Mouse (Mus musculus) embryo, embryonic 10.5 days (tissue): Measurements from ENCODE around the gene Spry2.

Experiments used
- DNase-seq: peaks from one replicate; pipeline ENCODE4 v3.0.0-alpha.2; 2015; ENCODE audit warnings: low spot score

The Spry2 gene

GRCm38 (mm10) chr14:105892941-105893622 is 3.5 kb downstream of the Spry2 start:
- DNase-seq, result no peak

GRCm38 (mm10) chr14:105890516-105891231 is 5.9 kb downstream of the Spry2 start:
- DNase-seq, result no peak

DNA sequence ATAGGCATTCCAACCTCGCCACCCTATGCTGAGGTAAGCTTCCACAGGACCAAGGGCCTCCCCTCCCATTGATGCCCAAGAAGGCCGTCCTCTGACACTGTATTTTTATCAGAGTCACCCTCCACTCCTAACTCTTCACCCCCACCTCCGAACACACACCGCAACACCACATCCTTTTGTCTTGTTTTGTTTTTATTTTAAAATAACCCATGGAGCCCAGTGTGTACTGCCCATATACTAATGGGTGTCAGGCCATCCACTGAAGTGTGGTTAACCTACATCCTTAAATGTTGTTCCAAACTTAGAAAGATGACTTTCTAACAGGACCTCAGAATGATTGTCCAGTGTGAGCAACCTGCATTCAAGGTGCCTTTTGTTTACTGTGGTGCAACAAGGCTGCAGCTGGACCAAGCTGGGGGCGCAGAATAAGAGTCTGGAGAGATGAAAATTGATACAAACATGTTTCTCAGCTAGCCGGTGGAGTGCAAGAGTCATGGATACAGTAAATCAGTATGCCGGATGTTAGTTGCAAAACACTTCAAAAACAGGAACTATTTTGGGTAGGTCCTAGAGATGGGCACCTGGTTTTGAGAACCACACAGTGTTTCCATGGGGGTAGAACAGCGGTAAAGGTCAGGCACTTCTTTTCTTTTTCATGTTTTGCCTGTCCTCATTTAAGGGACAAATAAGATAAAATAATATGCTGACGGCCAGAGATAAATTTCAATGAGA is 9.8 kb downstream of the Spry2 start:
- DNase-seq, result no peak

DNA sequence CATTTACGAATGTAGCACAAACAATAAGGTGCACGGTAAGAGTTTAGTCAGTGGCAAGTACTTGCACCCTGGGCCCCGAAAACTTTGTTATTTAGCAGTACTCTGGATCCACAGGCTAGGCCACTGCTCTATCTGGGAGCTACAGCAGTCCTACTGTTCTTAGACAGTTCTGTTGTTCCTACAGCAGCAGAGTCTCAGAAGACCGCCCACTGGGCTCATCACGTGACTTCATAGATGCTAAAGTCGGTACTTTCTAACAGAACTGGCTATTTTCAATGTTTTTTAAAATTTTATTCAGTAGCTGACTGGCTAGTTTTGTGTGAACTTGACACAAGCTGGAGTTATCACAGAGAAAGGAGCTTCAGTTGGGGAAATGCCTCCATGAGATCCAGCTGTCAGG is 11.4 kb downstream of the Spry2 start:
- DNase-seq, result no peak

DNA sequence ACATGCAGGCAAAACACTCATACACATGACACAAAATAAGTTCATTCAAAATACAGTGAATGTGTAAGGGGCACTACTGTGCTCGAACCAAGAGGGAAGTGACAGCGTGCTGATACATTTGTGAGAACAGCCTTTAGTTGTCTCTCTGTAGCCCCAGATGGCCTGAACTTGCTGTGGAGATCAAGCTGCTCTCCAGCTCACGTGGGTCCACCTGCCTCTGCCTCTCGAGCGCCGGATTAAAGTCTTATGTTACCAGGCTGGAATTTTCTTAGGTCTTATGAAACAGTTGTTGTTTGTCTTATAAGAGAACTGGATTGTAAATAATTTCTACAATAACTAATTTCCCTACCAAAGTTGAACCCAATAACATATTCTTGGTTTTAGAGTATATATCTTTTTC is 13.4 kb downstream of the Spry2 start:
- DNase-seq, result no peak

- DNase-seq, result no peak
These were observed 18.3 kb downstream of the Spry2 start for GRCm38 (mm10) chr14:105878359-105878758.

DNA sequence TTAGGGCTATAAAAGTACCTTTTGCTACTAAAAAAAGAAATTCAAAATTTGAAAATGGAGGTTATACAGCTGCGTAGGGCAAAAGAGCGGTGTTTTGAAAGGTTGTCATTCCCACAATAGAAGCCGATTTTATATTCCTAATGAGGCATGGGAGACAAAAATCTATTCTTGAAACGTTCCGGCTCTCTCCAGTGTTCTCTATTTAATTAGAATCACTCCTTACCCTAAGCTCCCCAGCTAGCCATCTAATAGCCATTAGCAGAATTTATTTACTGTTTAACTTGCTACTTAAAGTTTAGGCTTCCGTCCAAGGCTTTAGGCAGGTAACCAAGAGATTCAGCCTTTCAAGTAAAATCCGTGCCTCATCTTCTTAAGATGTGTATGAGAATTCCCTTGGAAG is 20.2 kb downstream of the Spry2 start:
- no peak for DNase-seq

DNA sequence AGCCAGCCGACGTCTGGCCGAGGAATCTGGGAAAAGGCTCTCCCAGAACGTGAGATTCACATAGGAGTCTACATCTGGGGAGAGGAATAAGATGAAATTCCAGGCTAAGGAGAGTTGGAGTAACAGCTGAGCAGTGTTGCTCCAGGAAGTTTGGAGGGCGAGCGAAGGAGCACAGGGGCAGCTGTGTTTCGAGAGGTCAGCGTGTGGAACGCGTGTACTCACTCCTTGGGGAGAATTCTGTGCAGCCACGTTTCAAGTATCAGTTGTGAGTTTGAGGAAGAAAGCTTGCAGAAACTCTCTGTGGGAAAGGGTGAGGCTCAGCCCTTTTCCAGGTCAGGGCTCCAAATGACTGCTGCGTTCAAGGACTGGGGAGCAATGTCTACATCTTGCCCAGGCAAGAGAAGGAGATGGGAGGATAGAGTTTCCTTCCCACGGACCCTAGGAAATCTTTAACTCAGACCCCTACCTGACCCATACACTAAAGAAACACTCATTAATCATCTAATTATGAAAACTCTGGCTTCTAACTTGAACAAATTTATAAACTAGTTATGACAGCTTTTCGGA is 26.2 kb downstream of the Spry2 start:
- DNase-seq, result no peak

GRCm38 (mm10) chr14:105865381-105865938 is 31.2 kb downstream of the Spry2 start:
- no peak for DNase-seq

DNA sequence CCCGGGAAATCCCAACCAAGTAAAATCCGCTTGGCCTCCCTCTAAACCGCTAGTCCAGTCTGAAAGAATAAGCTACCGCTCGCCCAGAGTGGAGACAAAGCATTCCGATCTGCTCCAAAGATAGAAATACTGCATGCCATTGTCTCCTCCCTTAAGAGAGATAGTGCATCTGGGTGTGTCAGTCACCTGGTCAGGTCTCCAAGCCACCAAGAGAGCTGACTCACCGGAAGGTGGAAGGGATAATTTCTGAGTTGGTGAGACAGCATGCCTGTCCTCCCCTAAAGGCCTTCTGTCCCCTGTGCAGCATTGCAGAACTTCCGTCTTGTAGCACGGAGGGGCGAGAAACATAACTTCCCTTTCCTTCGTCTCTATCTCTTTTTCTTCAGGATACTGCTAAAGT is 34.4 kb downstream of the Spry2 start:
- no peak for DNase-seq

DNA sequence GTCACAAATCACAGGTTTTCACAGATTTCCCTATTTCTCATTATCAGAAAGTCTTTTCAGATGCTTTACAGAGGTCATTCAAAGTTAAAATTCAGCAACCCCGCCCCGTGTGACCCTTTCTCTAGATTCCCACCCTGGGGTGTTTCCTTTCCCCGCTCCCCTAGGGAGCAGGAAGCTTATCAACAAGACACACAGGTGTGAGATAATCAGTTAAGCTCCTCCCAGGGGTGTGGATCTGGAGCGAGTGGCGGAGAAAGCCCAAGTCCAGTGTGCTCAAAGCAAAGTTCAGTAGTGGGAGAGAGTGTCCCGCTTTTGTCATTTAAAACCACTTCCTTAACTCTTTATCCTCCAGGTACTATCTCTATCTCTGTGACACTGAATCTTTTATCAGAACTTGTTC is 35.7 kb downstream of the Spry2 start:
- DNase-seq, result no peak

DNA sequence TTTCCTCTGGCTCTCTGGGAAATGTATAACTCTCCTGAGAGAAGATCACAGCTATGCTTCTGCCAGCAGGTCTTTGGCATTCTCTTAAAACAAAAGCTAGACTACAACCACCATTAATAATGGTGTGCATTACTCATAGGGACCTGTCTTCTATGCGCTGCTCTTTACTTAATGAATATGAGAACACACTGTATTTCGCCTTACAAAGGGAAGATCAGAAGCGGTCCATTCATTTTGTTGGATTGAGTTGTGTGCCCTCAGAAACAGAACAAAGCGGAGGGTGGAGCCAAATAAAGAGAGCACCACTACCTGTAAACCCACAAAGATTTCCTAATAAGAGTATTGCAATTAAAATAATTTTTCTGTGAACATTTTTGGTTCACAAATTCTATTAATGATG is 36.3 kb downstream of the Spry2 start:
- no peak for DNase-seq

DNA sequence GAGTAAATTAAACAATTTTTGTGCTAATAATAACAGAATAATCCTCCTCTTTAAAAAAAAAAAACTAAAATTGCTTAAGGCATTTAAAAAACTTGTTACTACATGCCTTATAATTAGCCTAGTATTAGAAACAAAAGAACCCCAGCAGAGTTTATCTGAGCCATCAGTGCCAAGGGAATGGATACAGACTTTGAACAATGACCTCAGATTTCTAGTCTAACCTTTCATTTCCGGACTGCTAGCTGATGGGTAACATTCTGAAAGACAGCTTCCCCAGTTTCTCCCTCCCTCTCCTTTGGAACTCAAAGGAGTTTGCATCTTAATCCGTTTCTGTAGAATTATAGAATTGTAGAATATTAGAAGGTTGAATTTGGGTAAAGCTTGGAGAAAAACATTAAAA is 36.7 kb downstream of the Spry2 start:
- DNase-seq, result no peak

- no peak for DNase-seq
These were observed 37.3 kb downstream of the Spry2 start for GRCm38 (mm10) chr14:105859368-105859767.

DNA sequence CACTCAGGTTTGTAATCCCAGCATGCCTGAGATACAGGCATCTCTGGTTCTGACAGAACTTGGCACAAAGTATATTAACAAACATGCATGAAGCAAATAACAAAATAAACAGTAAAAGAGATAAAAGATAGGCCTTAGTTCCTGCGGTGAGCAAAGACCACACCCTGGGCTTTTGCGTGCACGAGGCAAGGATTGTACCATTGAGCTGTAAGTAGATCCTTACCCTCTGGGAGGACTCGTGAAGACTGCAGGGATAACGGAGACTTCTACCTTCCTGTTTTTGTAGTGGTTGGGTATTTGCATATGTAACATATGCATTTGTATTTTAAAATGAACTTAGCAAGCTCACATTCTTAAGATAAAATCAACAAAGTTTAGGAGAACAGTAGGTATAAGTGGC is 37.7 kb downstream of the Spry2 start:
- DNase-seq, result no peak

- peak; percentile 85 for DNase-seq
These were observed 45.1 kb downstream of the Spry2 start for GRCm38 (mm10) chr14:105851359-105852067.
